Mouse (Mus musculus) lung, postnatal 25 days (tissue): ENCODE measurements around the gene Ppfia3.
"Not testable (repeated sequence)": the region's sequence is repeated elsewhere in the genome, so short reads cannot be mapped to it uniquely, and the experiment has no call there.

Experiments
- DNase-seq: peaks from one replicate; pipeline ENCODE4 v3.0.0; 2022; ENCODE audit warnings: low spot score

Ppfia3 gene

GRCm38 (mm10) chr7:45366652-45367019 lies at the start of gene Ppfia3:
Gene Ppfia3, minus strand, starts transcription at chr7:45367019.
- no peak for DNase-seq

GRCm38 (mm10) chr7:45415636-45416035 lies 48.8 kb upstream of the Ppfia3 start:
- no peak for DNase-seq

- no peak for DNase-seq
Measured at GRCm38 (mm10) chr7:45414740-45415224, 48.0 kb upstream of the Ppfia3 start.

GRCm38 (mm10) chr7:45413864-45414739 lies 47.3 kb upstream of the Ppfia3 start:
- DNase-seq: peak; percentile 46

GRCm38 (mm10) chr7:45413113-45413863 lies 46.5 kb upstream of the Ppfia3 start, which contains the start of gene Ntf5:
Gene Ntf5, plus strand, starts transcription at chr7:45413695.
- peak; percentile 34 for DNase-seq

- no peak for DNase-seq
Measured at GRCm38 (mm10) chr7:45412421-45412820, 45.6 kb upstream of the Ppfia3 start.

GRCm38 (mm10) chr7:45409497-45410163 lies 42.8 kb upstream of the Ppfia3 start:
- no peak for DNase-seq

- DNase-seq: no peak
Measured at GRCm38 (mm10) chr7:45408949-45409348, 42.1 kb upstream of the Ppfia3 start.

- no peak for DNase-seq
Measured at GRCm38 (mm10) chr7:45408351-45408750, 41.5 kb upstream of the Ppfia3 start.

- no peak for DNase-seq
Measured at GRCm38 (mm10) chr7:45407836-45408235, 41.0 kb upstream of the Ppfia3 start.

GRCm38 (mm10) chr7:45406157-45407156 lies 39.6 kb upstream of the Ppfia3 start:
- no peak for DNase-seq

GRCm38 (mm10) chr7:45405091-45406075 lies 38.6 kb upstream of the Ppfia3 start, which contains the start of gene Kcna7:
Gene Kcna7, plus strand, starts transcription at chr7:45405653.
- DNase-seq: peak; percentile 80

GRCm38 (mm10) chr7:45403532-45404261 lies 36.9 kb upstream of the Ppfia3 start:
- DNase-seq: peak; percentile 63

GRCm38 (mm10) chr7:45401521-45402085 lies 34.8 kb upstream of the Ppfia3 start:
- DNase-seq: no peak

GRCm38 (mm10) chr7:45396787-45397186 lies 30.0 kb upstream of the Ppfia3 start:
- DNase-seq: no peak

- not testable (repeated sequence) for DNase-seq
Measured at GRCm38 (mm10) chr7:45396337-45396775, 29.5 kb upstream of the Ppfia3 start.

- DNase-seq: peak; percentile 100
Measured at GRCm38 (mm10) chr7:45395578-45396336, 28.9 kb upstream of the Ppfia3 start, which contains the start of gene Snrnp70. Gene Snrnp70, minus strand, starts transcription at chr7:45395742.

GRCm38 (mm10) chr7:45395129-45395541 lies 28.3 kb upstream of the Ppfia3 start:
- no peak for DNase-seq
